Mouse (Mus musculus) liver, adult 2 months (tissue): Measurements from ENCODE around the gene Pomt2.

Source experiments
- CTCF ChIP-seq: fragments of 200-500 bp; IDR thresholded peaks from 2 replicates; pipeline ENCODE4 v1.5.1; 2011; ENCODE audit warnings: low read depth, low read length, control low read depth
- POLR2A ChIP-seq: fragments of 200-500 bp; IDR thresholded peaks from 2 replicates; pipeline ENCODE4 v1.6.1; 2011; ENCODE audit warnings: low read length, control low read depth; ENCODE audit not compliant: insufficient read depth; ENCODE audit errors: extremely low read depth

GRCm38 (mm10) chr12:87131619-87132018 lies 16.1 kb downstream of the Pomt2 start:
- TF ChIP-seq POLR2A (no peak), CTCF (peak; percentile 62)
